Mouse (Mus musculus) frontal cortex, adult (tissue): ENCODE results near the gene Ism2.
"Not testable (repeated sequence)": the region's sequence is repeated elsewhere in the genome, so short reads cannot be mapped to it uniquely, and the experiment has no call there.

Experiments
- ATAC-seq: cut with Nextera tagmentation; 2 replicates; pipeline ENCODE4 v1.9.2; 2017; ENCODE audit warnings: mild to moderate bottlenecking, moderate library complexity, mixed read lengths; ENCODE audit not compliant: low TSS enrichment

Gene Ism2

DNA sequence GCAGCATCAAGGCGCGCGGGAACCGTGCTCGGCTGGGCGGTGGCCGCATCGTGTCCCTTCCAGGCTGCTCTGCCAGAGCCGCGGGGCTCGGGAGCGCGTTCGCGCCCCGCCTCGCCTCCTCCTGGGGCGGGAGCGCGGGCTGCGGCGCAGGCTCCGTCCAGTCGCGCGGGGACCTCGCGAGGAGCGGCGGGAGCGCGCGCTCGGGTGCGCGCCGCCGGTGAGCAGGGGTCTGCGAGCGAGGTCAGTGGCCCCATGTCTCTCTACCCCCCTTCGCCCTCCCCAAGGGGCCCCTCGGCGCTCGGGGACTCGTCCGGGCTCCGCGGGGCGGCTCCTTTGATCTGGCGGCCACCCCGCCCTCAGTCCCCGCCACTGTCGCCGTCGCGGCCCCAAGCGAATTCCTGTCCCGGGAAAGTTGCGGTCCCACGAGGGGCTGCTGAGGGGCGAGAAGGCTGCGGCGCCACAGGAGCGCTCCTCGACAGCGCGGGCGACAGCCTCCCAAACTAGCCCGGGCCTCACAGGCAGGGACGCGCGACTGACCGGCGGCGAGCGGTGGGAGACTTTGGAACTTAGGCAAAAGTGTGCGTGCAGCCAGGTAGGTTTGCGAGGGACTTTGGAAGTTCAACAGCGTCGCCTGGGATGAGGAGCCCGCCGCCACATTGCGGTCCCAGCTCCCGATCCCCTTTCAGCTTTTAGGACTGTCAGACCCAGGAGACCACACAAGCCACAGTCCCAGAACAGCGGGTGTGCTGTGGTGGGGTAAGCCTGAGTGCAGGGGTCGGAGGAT lies at the start of gene Ism2:
Gene Ism2 (minus strand): TSS at position 49 of the 784 bp plus-strand sequence.
- ATAC-seq: peak; percentile 70; the same call in 1 of the 2 replicates

DNA sequence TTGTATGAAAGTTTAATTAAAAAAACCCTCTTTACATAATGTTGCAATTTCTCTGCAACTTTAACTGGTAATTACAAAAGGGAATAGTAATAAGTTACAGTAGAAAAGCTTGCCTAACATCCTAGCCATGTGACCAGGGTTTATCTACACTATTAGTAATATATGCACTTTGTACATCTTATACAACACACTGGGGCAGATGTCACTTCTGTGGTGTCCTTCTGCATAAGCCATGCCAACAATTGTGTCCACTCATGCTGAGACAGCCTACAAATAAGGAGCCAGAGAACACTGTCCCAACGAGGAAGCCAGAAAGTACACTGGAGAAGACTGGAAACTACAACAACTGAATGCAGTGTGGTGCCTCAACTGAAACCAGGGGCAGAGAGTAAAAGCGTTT lies 48.5 kb upstream of the Ism2 start:
- ATAC-seq: no peak

DNA sequence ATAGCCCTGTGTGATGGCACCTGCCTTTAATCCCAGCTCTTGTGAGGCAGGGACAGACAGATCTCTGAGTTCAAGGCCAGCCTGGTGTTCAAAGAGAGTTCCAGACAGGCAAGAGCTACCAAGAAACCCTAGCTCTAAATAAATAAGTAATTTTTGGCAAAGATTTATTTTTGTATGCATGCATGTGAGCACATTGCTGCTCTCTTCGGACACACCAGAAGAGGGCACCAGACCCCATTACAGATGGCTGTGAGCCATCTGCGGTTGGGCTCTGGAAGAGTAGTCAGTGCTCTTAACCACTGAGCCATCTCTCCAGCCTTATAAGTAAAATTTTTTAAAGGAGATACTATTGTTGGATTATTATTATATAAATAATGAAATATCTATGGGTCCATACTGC lies 48.0 kb upstream of the Ism2 start:
- ATAC-seq: no peak

DNA sequence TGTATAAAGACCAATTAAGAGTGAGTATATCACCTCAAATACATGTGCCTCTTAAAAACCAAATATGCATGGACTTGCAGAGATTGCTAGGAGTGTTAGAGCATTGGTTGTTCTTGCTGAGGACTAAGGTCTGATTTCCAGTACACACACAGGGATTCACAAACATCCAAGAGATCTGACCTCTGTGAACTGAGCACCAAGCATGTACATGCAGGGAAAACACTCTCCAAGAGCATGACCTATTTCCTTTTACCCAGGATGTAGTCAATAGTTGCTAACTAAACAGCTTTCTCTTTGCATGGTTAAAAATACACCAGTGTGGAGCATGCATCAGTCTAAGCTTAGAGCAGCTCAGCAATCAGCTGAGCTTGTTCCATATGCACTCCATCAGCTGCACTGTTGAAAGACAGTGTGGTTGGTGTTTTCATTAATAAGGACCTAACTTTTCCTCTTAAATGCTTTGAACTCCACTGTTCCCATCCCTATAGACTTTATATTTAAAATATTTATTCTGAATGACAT lies 43.6 kb upstream of the Ism2 start:
- ATAC-seq: peak; percentile 73; the same call in 1 of the 2 replicates

DNA sequence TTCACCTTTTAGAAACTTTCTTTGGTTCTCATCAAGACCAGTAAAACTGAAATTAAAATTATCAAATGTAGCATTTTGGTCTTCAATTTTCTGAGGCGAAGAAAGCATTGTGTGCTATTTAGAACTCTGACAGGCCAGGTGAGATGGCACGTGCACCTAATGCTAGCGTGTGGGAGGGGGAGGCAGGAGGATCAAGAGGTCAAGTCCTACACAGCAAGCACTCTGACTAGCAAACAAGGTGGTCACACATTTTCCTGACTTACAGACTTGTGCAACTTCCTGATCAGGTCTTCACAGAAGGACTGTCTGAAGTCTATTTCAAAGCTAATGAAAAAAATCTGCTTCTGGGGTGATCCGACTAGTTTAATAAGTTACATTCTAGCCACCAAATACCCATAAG lies 38.6 kb upstream of the Ism2 start:
- no peak for ATAC-seq

DNA sequence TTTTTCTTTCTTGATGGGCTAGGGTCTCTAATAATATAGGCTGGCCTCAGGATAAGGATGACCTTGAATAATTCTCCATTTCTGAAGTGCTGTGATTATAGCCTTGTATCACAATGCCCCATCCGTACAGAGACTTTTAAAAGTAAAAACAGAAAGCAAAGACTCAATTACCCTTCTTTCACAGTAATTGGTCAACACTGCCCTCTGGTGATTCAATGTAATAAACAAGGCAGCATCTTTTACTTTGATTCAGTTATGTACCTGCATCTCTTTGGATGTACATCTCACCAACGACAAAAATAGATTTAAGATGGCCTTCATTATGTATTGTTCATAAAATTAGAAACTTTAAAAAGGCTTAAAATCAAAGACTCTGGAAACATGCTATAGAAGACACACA lies 35.4 kb upstream of the Ism2 start:
- no peak for ATAC-seq

DNA sequence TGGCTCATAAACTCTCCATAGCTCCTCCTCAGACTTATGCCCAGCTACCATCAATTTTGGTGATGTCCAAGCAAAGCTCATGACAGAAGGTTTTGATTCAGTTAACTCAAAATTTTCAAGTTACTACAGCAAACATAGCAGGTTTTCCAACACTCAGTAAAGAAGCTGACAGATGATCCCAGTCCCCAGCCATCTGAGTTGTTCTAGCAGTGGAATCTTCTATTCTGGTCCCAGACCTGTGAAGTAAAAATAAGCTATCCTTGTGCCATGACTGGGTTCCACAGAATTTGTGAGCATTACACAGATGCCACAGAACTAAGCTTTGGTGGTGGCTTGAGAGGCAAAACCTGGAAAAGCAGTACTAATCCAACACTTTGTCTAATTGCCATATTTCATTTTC lies 34.3 kb upstream of the Ism2 start:
- ATAC-seq: peak; percentile 72

DNA sequence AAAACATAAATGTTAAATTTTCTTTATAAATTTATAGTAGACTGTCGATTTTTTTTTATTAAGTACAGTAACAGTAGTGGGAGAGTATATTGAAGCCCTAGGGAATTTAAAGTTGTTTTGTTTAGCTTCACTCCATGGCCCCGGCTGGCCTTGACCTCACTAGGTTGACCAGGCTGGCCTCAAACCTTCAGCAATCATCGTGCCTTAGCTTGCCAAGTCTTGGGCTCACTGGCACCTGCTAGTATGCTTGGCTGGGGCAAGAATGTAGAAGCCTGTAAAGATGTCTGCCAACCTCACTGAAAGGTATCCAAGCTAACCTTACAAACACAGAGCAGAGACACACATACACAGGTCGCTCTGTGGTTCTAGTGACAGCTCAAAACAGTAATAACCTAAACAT lies 33.0 kb upstream of the Ism2 start:
- no peak for ATAC-seq

DNA sequence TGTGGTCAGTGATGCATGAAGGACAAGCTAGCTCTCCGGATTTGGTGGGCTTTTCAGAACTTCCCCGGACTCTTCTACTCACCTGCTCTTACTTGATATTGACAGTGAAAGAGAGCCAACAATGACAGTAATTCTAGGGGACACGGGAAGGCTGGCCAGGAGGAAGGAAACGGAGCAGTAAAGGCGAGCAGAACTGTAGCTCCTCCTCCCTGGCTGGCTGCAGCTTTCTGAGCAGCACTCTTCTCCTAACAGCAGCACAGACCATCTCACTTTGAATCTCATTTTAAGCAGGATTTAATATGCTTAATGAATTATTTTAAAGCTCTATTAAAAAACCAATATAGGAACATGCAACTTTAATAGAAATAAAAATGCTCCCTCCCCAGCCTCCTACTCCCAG lies 32.4 kb upstream of the Ism2 start:
- ATAC-seq: no peak

DNA sequence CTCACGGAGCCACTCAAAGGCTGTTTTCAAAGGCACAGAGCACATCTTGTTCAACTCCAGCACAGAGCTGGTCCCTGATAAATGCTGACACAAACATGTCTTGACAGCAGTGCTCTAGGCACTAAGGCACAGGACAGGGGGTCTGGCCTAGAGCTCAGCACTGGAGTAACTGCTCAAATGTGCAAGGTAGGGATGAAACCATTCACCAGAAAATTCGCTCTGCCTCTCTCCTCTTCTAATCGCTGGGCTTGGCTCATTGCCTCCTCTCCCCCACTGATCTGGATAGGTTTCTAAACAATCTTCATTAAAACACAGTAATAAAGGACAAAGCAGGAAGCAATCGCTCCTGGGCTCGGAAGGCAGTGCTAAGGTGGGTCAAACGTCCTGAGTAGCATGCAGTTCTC lies 31.6 kb upstream of the Ism2 start:
- ATAC-seq: no peak

DNA sequence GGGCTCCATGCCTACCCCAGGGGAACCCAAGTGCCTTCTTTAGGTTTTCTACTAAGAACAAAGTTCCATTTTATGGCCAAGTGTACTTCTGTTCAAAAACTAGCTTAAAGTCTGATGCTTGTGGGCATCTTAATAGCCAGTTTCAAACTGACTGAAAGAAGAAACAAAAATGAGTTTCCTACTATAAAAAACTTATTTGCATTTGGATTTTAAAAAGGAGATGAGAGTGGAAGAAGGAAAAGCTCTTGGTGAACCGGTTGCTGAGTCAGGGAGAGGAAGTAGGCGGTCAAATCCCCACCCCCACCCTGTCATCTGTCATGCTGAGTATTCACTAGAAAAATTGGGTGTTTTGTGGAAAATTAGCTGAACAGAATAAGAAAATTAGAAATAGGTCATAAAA lies 30.7 kb upstream of the Ism2 start:
- ATAC-seq: peak; percentile 5; the same call in 1 of the 2 replicates

DNA sequence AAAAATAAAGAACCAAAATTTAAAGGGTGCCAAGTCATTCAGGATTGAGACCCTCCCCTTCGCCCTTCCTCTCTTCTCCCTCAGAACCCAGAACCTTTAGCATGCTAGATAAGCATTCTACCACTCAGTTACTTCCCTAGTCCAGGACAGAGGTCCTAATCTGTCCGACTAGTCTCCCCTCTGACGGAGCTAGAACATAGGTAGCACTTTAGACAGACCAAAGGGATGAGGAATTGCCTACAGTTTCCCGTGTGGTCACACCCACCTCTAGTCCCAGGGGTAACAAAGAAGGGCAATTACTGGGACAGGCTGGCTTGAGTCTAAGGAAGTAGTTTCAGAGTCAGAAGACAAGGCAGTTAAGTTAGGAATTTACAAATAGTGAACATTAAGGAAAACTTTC lies 28.5 kb upstream of the Ism2 start:
- ATAC-seq: no peak

DNA sequence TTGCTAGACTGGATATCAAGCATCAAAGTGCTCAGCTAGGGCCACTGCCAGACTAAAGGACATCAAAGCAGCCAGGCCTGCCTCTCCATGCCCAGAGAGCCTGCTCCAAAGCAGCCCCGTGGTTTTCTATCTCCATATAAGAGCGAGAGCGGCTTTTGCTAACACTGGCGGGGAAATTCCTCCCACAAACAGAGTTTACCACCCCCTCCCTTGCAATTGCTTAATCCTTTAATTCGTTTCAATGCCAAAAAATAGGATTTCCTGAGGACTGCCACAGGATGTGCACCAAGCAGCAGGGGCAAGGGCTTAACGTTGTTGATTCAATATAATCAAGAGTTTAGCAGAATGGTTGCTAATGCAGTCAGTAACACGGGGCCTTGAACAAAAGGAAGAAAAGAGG lies 28.1 kb upstream of the Ism2 start:
- no peak for ATAC-seq

DNA sequence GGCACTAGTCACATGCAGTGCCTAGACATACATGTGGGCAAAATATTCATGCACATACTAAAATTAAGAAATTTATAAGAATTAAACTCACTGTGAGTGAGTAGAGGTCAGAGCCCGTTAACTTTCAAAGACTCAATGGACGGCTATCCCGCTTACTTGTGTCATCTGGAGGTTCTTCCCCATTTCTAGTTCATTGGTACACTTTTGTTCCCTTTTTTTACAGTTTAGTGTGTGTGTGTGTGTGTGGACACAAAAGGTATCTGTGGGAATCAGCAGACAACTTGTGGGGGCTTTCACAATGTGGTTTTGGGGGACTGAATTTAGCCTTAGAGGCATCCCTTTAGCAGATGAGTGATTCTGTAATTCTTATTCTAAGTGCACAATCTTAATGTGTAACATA lies 25.9 kb upstream of the Ism2 start:
- no peak for ATAC-seq

DNA sequence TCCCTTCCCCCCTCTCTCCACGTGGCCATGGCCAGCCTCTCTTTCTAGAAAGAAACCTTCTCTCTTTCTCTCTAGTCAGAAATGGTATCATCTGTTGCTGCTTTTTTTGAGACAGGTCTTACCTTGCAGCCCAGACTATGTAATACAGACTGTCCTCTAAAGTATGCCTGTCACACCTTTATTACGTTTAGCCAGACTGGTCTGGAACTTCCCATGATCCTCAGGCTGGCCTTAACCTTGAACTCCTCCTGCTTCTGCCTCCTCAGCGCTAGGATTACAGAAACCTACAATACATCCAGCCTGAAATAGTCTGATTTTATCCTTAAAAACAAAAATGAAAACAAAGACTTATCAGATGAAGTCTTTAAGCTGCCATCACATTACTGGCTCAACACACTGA lies 19.7 kb upstream of the Ism2 start:
- ATAC-seq: no peak

DNA sequence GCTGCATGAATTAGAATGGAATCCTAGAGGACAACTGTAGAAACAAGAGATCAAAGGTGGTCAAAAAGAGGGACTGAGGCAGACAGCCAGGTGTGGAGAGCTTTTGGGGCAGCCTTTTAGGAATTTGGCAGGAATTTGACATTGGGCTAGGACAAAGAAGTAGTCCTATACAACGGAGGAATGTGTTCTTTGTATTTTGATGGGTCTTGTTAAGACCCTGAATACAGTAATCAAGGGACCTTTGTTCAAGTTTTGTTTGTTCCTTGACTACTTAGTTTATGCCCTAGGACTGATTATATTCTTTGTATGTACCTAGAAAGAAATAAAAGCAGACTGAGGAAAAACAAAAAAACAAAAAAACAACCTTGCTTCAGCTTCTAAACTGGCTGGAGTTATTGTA lies 18.4 kb upstream of the Ism2 start:
- no peak for ATAC-seq

DNA sequence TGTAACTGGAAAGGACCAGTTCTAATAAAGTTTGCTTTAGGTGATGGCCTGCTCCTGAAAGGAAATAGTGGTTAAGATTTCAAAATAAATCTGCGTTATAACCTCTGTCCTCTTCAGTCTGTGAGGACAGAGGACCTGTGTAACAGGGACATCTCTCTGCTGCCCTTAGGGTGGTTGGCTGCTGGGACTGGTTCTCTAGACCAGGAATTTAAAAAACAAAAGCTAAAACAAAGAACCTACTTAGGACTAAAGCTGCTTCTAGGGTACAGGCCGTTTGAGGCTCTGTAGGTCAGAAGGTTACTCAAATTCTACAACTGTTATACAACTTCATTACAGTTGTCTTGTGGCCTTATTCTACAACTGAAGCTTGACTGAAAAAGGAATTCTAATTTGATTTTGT lies 13.6 kb upstream of the Ism2 start:
- ATAC-seq: no peak

DNA sequence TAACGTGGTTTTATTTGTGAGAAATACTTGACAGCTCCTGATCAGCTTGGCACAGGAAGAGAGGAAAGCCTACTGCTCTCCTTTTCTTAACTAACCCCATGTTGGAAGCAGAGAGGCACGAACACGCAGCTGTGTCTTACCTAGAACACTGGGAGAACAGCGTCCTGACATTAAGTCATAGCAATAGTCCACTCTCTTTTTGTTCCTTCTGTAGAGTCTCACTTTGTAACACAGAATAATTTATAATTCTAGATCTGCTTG lies 7.0 kb upstream of the Ism2 start:
- not testable (repeated sequence) for ATAC-seq

DNA sequence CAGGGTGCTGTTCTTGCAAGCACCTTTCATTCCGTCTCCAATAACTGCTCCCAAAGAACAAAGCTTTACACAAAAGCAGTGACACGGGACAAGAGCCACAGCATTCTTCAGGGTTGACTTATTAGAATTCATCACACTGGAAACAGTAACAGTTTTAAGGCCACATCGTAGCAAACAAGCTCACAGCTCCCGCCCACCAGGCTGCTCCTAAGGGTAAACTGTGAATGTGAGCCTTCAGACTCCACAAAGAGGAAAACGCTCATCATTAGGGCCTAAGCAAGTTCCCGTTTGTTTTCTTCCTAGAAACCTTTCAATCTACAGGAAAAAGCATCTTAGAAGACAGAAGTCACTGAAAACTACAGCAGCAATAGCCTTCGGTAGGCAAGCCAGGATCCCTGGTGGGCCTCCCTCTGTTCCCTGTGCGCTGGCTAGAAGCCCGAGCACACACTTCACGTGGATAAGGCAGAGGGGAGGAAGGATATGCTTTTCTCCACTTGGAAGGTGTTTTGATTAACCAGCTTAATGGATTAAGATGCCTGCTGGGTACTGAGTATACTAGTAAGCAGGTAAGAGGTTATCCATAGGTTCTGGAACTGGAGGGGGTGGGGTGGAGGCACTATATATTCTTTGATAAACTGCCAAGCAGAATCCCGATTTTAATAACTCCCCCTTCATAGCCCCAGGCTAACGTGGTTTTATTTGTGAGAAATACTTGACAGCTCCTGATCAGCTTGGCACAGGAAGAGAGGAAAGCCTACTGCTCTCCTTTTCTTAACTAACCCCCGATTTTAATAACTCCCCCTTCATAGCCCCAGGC lies 6.5 kb upstream of the Ism2 start:
- ATAC-seq: no peak

DNA sequence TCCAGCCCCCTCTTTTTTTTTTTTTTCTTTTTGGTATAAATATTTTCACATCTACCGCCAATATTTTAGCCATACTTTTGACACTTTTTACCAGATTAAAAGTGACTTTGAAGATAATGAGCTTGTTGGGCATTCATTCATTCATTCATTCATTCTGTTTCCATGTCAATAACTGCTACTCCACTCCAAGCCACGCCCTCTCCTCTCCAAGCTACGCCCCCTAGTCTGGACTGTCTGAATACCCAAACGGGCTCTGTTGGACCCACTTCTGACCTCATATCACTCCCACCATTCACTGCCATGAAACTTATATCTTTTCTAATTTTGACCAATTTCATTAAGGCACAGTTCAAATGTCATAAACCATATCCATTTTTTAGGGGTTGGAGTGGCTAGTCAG lies 1.7 kb upstream of the Ism2 start:
- no peak for ATAC-seq

DNA sequence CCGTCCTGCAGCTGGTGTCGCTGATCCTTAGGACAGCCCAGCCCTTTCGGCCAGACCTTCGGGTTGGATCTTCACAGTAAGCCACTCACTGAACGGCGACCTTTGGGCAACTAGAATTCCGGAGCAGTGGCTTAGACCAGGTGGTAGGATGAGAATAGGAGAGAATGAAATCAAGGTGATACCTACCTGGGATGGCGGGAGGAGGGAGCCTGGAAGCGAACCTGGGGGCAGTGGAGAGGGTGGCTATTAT lies 861 bp upstream of the Ism2 start:
- no peak for ATAC-seq

DNA sequence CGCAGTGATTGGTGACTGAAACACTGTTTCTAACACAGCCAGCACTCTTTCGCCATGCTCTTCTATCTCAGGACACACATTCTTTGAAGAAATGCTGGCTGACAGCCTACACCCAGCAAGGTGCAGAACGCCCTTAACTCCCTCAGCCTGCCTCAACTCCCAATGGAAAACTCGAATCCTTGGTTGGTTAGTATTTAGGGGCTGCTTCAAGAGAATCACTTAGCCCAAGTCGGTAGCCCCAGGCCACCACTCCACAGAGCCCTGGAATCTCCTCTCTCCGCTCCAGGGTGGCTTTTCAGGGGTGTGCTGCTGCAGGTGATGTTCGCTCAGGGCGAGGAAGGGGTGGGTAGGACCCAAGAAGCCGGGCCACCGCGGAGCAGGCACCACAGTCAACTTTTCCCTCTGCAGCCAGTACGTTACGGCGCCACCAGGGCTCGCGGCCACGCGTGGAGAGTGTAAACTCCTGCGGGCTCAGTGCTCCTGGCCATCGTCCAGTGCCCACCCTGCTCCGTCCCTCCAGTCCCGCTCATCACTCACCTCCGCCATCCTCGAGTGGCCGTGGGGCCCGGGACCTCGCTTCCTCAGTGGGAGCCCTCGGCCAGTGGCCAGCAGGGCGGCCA lies 358 bp downstream of the Ism2 start:
- ATAC-seq: peak; percentile 27; the same call in 1 of the 2 replicates

DNA sequence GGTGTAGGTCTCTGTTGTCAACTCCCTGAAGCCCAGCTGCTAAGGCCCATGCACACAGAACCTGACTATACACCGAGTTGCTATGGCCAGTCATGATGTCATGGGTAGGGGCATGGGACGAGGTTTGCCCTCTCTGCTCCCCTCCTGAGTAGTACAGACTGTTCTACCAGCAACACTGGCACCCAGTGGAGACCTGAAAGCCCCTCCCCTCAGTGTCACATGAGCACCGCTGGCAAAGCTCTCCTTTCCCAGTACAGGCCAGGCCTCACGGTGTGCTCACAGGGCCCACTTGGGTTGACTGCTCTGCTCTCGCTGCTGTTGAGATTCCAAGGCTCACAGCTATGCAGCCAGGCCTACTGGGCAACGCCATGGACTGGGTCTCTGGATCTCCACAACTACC lies 5.6 kb downstream of the Ism2 start:
- ATAC-seq: no peak
